Mouse (Mus musculus): Measurements from ENCODE around the gene Mrpl23. TPM values are rescaled to one million over a fixed set of nuclear protein-coding genes. Genes with fewer than 3 reads are reported as not detected.

Mrpl23 gene
- 1 to 10 TPM; 2.7 to 7.4 TPM for total RNA-seq (2021)
- long read RNA-seq, experiment 1, transcript Mrpl23-201 (5 exons, 692 nt), result major isoform, 29 of 36 reads
- long read RNA-seq, experiment 1, partial matches to known transcripts, result 0 of 36 reads
- long read RNA-seq, experiment 1, other reads (novel, unspliced or antisense), result 7 of 36 reads
- long read RNA-seq, experiment 2, transcript Mrpl23-201 (5 exons, 692 nt), result major isoform, 58 of 67 reads
- long read RNA-seq, experiment 2, partial matches to known transcripts, result 5 of 67 reads
- long read RNA-seq, experiment 2, other reads (novel, unspliced or antisense), result 4 of 67 reads

DNA sequence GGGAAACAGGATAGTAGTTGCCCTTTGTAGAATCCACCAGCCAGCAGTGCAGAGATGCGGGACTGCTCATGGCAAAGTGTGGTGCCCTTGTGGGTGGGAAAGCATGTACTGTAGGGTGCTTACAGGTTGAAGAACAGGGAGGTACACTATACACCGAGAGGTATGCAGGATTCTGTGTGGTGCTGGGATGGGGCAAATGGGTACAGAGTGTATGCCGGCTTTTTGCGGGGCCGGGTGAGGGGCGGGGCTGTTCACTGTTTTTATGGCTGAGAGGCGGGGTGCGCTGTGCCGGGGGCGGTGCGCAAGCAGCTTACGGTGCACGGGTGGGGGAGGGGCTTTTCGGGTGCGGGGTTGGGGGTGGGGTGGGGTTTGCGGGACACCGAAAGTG lies at the start of gene Mrpl23:
TSS of gene Mrpl23 (plus strand) at position 16 of the 388 bp plus-strand sequence.
- DNase-seq, result no peak

DNA sequence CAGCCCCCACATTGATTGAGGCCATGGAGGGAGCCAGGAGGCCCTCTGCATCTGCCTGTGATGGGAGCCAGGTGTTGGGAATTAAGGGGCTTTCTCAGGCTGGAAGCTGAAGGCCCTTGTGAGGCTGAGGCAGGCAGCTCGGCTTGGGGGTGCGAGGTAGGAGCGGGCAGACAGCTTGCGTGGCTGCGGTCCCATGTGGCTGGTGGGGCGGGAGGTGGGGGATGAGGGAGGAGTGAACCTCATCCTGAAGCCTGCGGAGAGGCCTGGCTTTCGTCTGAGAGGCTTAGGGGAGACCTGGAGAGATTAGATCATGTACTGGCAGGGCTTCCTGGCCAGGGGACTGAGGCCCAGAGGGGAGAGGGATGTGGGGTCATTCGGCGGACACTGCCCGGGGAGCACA lies 49.4 kb upstream of the Mrpl23 start:
- intact Hi-C loops (cut with DNase I), result loop anchor here (2.0 to 5.0 kb wide), 2 partner anchors 39 to 192 kb away; no protein-coding TSS in a partner anchor
- peak in 1 of 2 experiments; percentile 52 for DNase-seq

More for the DNA sequence above, at the start of gene Mrpl23:
- intact Hi-C loops (cut with DNase I), result no loop called here

DNA sequence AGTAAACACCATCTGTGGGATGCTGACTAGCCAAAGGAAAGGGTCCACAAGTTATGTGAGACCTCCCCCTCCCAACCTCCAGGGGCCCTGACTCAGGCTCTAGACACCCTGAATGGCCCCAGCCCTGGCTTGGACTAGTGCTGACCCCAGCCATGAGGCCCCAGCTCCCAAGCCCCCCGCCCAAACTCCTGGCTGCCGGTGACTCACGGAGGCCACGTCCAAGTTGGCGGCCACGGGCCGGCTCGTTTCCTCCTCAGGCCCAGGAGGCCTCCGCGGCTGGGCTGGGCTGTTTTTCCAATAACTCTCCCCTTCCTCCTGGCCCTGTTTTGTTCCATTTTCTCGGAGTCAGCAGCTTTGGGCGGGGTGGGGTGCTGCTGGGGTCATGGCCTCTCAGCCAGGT lies 47.7 kb upstream of the Mrpl23 start:
- intact Hi-C loops (cut with DNase I), result loop anchor here (5.0 kb wide), 1 partner anchor 38 kb away; no protein-coding TSS in a partner anchor
- peak; percentile 77 to 80 for DNase-seq

DNA sequence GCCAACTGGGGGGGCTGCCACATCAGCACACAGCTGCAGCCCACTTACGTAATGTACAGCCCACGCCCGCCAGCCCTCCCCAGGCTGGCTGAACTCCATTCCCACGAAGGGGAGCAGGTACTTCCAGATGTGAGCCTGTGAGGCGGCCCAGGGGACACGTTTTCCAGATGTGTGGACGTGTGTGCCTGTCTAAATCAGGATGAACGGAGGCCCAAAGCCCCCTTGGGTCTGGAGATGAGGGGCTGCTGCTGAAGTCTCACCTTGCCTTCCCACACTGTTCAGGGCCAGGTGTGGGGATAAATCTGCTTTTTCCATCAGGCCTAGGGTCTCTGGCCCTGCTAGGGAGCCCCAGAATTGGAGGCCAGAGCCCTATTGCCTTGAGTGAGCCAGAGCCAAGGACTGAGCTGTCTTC lies 45.7 kb upstream of the Mrpl23 start:
- intact Hi-C loops (cut with DNase I), result no loop called here
- DNase-seq, result no peak

DNA sequence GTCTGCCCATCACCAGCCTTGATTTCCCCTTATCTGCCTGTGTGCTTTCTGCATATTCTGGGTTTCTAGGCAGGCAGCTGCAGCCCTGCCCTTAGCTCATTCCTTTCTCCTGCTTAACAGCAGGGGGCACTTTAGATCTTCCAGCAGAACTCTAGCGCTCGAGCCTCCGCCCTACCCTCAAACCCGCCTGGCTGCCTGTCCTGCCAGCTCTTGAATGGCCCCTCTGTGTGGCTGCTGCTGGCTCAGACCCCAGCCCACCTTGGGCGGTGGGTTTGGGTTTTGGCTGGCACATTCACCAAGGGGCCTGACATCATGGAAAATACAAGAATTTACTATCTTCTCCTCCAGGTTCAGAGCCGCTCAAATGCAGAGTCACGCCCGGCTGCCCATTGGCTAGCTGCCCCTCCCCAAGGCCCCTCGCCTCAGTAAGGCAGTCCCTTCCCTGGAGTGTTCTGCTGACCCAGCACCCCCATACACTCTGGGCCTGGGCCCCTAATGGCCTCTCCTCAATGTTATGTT lies 45.1 kb upstream of the Mrpl23 start:
- DNase-seq, result no peak
- intact Hi-C loops (cut with DNase I), result no loop called here

DNA sequence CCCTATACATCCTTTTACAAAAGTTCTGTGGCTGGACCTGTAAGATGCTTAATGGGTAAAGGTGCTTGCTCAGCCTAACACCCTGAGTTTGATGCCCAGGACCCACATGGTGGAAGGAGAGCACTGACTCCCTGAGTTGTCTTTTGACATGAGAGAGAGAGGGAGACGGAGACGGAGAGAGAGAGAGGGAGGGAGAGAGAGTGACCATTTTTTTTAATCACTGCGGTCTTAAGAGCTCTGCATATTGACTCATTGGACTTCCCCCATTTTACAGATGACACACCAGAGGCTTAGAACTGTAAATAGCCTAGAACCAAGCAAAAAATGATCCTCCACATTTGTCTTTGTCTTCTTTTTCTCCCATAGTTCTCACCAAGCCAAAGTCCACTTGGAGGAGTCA lies 44.4 kb upstream of the Mrpl23 start:
- intact Hi-C loops (cut with DNase I), result no loop called here
- no peak for DNase-seq

DNA sequence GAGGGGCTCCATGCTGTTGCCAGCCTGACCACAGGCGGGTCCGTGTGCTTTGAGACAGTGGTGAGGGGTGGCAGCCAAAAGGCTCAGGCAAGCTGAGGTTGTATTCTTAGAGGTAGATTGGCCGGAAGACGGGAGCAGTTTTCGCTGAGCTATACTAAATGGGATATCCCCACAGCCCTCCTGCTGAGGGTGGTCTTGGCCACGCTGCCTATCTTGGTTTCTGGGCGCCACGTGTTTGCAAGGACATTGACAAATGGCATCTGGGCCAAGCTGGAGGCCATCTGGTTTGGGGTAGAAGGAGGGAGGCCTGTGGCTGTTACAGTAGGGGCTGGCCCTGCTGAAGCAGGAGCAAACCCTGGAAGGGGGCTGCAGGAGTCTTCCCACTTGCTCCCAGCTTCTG lies 39.0 kb upstream of the Mrpl23 start:
- DNase-seq, result no peak
- intact Hi-C loops (cut with DNase I), result no loop called here

DNA sequence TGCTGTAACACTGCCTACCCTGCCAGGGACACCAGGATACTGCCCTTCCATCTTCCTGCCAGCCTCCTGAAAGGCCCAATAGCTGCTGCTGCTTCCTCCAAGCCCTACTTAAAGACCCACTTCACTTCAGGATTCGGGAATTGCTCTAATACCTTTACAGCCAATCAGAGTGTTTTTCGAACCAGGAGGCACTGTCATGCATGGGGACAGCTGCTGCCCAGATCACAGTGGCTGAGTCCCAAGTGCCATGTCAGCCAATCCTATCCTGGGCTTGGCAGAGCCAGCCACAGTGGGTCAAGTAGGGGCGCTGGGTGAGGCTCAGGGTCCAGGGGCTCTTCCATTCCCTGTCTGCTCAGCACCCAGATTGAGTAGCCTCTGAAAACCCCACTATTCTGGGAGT lies 36.3 kb upstream of the Mrpl23 start:
- no peak for DNase-seq
- intact Hi-C loops (cut with DNase I), result loop anchor here (2.0 kb wide), 1 partner anchor 161 kb away; no protein-coding TSS in a partner anchor

DNA sequence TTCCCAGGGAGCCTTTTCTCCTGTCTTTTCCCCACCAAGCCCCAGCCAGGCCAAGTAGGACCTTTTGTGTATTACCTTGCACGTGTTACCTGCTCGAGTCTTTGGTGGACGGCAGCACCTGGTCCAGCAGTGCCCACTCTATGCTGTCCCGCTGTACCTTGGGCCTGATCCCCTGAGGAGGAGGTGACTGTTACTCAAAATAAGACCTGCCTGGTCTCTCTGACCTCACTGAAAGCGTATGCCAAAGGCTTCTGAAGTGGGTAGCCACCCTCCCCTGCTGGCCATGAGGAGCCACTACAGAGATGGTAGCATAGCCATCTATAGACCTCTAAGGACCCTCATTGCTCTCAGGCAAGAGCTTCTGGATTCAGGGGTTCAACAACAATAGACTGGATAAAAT lies 35.7 kb upstream of the Mrpl23 start:
- intact Hi-C loops (cut with DNase I), result loop anchor here (1.0 to 2.0 kb wide), 2 partner anchors 56 to 162 kb away; no protein-coding TSS in a partner anchor

DNA sequence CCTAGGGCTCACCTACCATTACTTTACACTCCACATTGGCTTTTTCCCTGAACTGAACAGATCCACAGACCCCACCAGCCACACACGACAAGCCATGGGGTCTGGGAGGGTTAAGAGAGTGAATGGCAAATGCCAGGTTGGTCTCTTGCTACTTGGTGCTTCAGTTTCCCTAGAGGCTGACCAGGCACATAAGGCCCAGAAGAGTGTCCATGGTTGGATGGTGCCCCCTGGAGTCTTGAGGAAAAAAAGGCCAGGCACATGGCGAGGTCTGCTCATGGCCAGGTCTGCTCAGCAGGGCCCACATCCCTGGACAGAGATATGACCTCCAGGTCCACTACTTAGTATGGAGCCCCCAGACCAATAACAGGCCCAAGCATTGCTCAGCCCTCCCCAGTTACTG lies 34.7 kb upstream of the Mrpl23 start:
- DNase-seq, result peak in 1 of 2 experiments; percentile 62
- intact Hi-C loops (cut with DNase I), result loop anchor here (1.0 to 2.0 kb wide), 2 partner anchors 57 to 163 kb away; no protein-coding TSS in a partner anchor

More for the DNA sequence above, 35.7 kb upstream of the Mrpl23 start:
- no peak for DNase-seq

DNA sequence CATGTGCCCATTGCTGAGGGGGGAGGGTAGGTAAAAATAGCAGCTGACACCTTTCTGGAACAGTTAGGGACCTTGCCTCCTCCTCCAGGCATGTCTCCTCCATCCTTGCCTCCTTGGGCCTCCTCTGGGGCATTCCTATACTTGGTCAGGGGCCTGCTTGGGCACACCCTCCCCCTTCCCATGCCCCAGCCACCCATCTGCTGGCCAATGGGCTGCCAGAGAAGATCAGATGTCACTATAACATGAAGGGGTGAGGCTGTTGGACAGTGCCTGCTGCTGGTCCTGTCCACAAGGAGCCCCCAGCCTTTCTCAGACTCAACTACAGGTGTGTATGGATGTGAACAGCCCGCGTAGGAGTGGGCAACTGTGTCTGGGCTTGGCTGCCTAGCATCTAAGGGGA lies 33.9 kb upstream of the Mrpl23 start, which contains the start of gene Tnnt3:
TSS of gene Tnnt3 (plus strand) at position 262 of the 400 bp plus-strand sequence.
- no peak for DNase-seq
- intact Hi-C loops (cut with DNase I), result no loop called here

DNA sequence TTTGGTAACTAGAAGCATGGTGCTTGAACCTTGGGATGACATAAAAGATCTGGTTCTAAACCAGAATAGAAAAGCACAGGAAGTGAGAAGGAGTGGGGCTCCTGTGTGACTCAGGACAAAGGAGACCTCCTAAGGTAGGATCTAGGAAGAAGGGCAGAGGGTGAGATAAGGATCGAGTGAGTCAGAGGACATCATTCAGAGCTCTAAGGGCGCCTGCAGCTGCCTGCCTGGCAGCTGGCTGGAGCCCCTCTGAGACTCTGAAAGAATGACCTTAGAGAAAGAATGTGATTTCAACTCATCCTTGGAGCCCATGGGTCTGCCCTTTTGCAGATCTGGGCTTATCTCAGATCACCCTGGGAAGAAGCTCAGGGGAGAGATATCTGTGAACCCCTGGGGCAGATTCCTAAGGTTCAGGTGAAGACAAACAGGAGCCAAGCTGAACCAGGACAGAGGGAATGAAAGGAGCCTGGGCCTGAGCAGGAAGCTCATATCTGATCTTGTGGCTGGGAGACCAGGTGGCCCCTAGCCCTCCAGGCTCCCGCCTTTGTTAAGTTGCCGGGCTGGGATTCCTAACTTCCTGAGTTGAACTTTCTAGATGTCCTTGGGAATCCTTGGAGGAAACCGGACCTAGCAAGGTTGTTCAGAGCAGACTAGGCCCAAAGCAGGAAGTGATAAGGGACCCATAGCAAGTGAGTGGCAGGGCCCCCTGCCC lies 33.3 kb upstream of the Mrpl23 start:
- intact Hi-C loops (cut with DNase I), result no loop called here
- no peak for DNase-seq

DNA sequence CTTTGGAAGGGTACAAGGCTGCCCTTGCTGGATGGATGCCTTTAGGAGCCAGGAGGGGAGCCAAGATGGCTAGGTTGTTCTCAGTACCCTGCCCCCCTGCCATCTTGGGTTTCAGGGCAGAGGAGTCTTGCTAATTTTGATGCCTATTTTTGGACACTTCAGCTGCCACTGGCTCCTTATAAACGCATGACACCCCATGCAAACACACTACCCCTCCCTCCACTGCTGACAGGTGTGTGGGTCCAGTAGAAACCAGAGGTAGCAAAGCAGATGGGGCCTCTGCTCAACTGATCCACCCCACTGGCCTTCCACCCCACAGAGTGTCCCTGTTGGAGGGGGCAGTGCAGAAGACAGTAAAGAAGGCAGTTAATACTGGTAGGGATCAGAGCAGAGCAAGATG lies 32.5 kb upstream of the Mrpl23 start:
- intact Hi-C loops (cut with DNase I), result loop anchor here (5.0 kb wide), 1 partner anchor 183 kb away; no protein-coding TSS in a partner anchor
- DNase-seq, result no peak

DNA sequence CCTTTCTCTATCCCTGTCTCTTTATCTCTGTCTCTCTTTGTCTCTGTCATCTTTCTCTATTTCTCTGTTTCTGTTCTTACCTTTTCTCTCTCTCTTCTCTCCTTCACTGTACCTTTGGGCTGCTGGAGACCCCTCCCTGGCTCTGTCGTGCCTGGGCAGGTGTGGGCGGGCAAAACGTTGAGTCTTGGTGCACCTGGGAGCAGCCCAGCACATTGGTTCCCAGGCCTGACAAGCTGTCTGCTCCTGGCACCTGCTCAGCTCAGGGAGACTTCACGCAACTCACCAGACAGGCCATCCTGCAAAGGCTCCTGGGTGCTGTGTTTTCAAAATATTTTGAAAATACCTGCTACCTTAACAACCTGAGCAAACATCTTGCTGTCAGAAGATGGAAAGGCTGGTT lies 29.3 kb upstream of the Mrpl23 start:
- intact Hi-C loops (cut with DNase I), result loop anchor here (5.0 kb wide), 1 partner anchor 186 kb away; no protein-coding TSS in a partner anchor
- DNase-seq, result no peak

DNA sequence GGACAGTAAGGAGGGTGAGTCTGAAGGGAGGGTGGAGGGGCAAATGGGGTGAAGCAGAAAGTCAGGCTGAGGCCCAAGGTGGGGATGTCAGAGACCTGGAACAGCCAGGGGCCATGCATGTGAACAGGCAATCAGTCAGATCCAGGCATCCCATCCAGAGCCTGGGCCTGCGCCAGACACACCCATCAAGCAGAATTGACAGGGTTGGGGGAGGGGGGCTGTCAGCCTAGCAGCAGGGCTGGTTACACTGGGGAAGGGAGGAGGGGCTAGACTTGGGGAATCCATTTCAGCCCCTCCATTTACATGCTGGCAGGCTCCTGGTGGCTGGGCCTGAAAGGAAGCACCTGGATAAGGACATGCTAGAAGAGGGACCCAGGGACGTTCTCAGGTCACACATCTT lies 26.5 kb upstream of the Mrpl23 start:
- intact Hi-C loops (cut with DNase I), result no loop called here

DNA sequence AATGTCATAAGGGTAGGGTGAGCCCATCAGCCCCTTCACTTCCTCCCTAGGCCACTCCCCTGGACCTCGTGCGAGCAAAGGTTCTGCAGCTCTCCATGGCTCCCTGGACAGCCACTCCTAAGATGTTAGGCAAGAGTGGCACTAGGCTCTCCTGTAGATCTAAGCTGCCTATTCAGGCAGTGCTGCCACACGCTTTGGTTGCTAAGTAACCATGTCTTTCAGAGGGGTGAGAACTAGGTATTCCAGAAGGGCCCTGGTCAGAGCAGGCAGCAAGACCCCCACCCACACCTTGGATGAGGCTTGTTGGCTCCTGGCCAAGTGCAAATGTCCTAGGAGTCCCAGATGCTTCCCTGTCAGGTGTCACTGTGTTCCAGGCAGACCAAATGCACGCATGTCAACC lies 26.0 kb upstream of the Mrpl23 start:
- intact Hi-C loops (cut with DNase I), result no loop called here
- DNase-seq, result no peak

More for the DNA sequence above, 26.5 kb upstream of the Mrpl23 start:
- DNase-seq, result no peak

DNA sequence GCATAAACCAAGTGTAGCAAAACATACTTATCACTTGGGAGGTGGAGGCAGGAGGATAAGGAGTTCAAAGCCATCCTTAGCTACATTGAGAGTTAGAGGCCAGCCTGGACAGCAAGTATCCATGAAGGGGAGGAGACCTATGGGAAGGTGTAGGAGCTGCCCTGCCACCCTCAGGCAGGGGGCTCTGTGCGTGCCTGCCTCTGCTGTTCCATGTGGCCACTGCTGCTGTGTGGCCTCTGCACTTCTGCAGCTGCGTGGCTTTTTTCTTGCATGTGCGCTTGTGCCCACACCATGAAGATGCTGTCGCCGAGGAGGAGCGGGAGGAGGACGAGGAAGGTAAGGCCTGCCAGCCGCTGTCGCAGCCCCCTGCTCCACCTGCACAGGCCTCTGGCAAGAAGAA lies 25.0 kb upstream of the Mrpl23 start:
- DNase-seq, result no peak
- intact Hi-C loops (cut with DNase I), result no loop called here

DNA sequence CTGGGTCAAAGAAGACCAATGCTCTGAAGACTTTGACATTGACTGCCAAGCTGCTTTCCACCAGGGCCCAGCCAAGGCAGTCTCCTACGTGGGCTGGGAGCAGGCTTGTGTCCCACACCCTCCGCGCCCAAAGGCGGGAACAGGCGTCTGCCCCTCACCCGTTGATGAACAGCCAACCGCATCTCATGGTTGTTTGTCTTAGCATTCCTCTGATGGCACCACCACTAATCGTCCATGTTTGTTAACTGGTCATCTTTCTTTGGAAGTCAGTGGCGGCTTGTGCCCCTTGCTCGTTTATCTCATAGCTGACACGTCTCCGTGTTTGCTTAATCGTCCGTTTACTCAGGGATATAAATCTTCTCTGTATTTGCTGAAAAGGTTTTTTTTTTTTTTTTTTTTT lies 23.0 kb upstream of the Mrpl23 start:
- DNase-seq, result no peak
- intact Hi-C loops (cut with DNase I), result no loop called here

DNA sequence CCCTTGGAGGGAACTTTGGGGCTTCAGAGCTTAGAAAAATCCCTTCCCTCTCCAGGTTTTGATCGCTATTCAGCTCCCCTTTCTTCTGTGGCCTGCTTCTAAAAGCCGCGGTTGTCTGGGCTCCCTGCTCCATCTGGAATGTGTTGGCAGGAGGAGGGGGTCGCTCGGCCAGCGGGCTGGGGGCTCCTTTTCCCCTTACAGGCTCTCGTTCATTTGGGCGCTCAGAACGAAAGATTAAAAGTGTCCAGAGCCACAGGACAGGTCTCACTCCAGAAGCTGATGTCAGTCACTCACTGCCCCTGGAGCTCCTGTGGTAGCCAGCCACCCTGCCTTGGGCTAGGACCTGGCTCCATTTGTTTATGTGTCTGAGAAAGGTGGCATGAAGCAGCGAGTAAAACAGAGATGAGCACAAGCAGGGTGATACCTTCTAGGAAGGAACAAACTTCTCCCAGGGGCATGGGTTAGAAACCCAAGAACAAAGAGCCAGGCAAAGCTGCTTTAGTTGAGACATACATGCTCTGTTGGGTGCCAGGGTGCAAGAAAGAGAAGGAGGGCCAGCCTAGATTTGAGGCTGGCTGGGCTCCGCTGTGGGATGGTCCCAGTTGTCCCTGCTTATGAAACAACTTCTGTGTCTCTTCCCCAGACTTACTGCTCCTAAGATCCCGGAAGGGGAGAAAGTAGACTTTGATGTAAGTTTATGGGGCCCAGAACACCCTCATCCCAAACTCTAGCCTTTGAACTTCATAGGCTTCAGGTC lies 22.3 kb upstream of the Mrpl23 start:
- DNase-seq, result no peak
- intact Hi-C loops (cut with DNase I), result no loop called here

DNA sequence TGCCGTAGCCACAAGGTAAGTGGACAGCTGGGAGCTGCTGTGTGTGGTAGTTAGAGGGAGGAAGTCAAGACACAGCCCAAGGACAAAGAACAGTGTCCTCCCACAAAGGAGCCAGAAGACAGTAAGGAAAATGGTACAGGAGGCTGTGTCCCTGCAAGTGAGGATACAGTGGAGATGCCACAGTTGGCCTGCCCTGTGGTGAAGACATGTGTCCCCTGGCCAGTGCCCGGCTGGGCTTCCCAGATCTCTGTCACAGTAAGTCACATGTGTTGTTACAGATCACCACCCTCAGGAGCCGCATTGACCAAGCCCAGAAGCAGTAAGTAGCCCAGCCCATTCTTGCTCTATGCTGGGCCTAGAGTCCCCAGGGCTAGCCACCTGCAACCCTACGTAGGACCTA lies 18.4 kb upstream of the Mrpl23 start:
- intact Hi-C loops (cut with DNase I), result no loop called here
- DNase-seq, result no peak
